Mouse (Mus musculus): ENCODE measurements at regions not wholly inside any gene's neighbourhood (a gene's known extent, or its start where the extent isn't known, plus 50 kb on each side); places are given as distances from the start of the nearest gene placed in this dataset.
A peak's percentile ranks its signal among the peaks of the same experiment; 100 is the strongest.

DNA sequence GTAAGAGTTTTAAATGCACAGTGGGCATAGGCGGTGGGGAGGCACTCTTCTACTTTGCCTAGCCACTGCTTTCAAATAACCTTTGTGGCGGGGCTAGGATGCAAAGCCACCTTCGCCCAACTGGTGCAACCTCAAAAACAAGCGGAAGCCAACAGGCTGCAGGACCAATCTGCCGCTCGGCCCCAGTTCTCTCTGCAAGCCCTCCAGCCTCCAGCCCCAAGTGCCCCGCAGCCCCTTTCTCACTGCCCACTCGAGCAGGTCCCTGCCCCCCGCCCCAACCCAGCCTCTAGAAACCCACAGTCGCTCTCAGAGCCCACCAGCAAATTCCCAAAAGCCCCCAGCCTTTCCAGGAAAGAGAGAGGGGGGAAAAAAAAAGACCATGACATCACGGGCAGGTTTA is 89.6 kb upstream of the Ssbp2 start:
- DNase-seq, result peak; percentile 26 to 62

DNA sequence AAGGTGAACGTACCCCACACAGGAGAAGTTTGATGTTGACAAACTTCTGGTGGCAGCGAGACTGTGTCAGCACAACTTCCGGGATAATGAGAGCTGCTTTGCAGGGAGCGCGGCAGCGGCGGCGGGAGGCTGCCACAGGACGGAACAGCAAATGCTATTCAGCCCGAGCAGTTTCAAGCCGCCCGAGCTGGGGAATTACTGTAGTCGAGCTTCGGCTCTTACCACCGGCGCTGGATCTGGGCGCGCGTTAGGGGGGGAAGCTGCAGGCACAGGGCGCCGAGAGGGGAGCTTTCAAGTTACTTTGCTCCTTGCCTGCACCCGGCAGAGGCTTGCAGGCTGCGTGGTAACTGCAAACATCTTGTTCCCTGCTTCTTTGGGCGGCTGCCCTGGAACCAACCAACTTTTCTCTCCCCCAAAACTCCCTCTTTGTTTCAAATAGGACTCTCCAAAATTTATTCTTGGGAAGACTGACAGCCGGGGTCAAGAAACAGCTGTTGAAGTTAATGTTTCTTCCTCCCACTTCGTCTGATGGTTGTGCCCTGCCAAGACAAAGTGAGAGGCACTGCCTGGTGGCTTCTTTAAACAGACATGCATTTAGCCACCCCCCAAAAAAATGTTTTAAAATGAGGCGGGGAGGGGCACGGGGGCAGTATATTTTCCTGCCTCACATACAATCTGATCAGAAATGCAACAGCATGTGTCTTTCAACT is 89.0 kb upstream of the Ssbp2 start:
- peak; percentile 94 for DNase-seq

DNA sequence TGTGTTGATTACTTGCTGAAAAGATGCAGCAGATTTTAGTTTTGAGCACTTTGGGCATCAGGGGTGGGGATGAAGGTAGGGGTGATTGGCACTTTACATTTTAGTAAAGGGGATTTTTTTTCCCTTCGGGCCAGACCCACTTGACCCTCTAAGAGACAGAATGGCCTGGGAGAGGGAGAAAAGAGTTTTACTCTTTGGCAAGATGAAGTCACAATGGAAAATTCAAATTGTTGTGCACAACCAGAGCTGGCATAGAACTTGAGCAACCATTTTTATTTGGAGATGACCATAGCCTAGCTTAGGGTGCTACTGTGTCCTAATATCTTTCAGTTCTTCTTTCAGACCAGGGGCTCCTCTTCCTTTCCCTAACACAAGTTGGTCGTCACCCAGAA is 88.5 kb upstream of the Ssbp2 start:
- no peak for DNase-seq

DNA sequence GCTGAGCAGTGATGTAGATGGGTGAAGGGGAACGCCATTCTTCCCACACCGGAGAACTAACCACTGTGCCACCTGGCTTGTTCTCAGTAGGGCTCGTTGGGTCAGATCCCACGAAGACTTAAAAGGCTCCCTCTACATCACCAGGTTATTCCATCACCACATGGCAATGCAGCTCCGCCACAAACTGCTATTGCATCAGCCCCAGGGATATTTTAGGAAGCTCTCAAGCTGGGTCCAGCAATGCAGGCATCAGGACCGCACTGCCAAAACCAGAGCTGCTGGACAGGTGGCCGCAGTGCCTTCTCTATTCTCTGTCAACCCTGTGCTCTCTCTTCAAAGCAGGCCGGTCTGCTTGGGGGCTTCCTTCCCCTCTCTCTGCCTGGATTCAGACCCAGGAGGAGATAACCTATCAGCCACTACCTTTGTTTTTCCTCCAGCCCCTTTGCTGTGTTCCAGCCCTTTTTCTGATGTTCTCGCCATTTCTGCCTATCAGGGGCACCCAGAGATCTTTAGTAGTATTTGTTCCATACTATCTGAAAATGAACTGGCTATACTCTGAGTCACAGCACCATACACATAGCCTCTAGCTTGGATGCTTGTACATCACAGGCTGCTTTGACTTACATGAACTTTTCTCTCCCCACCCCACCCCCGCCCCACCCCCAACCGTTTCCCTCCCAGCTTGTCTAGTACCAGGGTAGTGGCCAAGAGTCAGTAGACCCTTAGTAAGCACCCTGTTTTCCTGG is 87.8 kb upstream of the Ssbp2 start:
- DNase-seq, result peak; percentile 56 to 63

DNA sequence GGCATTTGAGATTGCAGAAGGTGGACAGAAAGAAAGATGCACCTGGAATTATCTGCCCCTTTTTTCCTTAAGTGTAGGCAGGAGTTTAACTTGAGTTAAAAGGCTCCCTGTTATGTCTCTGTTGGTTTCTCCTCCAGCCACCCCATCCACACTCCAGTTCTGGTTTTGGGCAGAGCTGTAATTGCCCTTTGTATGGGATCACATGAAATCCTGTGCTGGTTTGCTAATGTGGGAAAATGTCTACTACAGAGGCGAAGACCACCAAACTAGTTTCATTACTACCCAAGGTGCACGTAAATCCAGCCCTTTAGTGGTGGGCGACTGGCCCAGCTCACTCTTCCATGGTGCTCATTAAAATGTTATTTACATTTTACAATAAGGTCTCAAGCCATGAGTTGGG is 85.9 kb upstream of the Ssbp2 start:
- peak; percentile 57 to 78 for DNase-seq

DNA sequence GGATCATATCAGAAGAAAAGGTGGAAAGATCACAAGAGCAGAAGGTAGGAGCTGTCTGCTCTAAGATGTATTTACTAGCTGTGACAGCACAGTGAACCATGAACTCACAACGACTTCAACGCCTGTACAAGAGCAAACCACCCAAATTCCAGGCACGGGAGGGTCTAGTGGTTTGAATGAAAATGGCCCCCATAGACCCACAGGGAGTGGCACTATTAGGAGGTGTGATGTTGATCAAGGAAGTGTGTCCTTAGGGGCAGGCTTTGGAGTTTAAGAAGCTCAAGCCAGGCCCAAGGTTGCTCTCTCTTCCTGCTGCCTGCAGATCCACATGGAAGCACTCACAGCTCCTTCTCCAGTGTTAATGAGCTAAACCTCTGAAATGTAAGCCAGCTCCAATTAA is 83.5 kb upstream of the Ssbp2 start:
- no peak for DNase-seq

DNA sequence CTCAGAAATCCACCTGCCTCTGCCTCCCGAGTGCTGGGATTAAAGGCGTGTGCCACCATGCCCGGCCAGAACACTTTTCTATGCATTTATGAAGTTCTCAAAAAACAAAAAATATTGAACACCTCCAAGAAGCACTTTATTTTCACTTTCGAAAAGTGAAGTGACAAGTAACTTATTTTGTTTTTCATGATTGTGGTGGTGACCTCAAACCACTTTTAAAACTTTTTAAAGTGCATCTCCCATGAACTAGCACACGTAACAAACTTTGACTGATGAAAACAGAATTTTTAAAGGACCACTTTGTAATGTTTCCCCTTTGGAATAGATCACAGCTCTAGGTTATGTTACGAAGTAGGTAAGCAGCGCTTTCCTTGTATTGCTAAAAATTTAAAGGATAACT is 82.7 kb upstream of the Ssbp2 start:
- DNase-seq, result no peak

DNA sequence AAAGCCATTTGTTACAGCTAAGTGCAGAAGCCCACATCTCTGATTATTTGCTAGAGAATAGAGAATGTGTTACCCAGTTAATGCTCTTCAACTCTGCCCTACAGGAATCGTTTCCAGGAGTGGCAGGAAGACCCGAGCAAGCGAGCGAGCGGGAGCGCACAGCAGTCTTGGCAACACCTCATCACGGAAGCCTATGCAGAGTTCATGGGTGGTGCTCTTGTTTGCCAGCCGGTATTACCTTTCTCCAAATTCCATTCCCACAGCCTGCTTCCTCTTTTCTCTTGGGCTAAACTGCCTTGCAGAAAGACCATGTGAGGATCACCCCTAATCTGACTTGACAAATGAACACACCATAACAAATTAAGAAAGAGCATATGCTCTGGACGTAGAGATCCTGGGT is 82.1 kb upstream of the Ssbp2 start:
- DNase-seq, result no peak

DNA sequence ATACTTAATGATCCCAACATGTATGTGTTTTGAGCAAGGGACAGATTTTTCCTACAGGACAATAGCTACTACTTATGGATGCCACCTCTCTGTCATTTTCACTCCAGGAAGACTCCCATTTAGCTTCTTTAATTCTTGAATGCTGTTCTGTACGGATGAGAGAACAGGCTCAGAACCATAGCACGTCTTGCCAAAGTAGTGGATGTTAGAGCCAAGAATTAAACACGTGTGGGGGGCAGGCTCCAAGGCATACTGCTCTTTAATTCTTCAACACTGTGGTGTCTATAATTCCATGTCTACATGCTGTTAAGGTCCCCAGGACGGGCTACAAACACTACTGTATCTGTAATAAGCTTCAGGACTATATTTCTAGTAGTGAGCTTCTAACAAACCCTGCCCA is 74.7 kb upstream of the Ssbp2 start:
- no peak for DNase-seq

DNA sequence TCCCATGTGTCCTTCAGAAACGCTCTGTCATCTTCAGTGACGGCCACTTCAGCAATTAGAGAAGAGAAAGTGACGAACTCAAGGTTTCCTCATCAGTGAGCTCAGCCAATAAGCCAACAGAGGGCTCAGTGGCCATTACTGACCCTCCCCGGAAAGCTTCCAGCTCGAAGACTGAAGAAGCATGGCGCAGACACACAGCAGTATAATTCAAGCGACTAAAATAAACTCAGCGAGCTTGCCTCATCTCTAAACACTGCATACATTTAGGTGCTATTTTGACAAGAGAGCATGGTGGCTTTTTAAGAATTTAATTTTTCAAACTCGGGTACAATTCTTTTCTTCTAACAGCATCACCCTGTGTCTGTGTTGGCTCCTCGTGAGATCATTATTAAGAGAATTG is 72.2 kb upstream of the Ssbp2 start:
- no peak for DNase-seq

DNA sequence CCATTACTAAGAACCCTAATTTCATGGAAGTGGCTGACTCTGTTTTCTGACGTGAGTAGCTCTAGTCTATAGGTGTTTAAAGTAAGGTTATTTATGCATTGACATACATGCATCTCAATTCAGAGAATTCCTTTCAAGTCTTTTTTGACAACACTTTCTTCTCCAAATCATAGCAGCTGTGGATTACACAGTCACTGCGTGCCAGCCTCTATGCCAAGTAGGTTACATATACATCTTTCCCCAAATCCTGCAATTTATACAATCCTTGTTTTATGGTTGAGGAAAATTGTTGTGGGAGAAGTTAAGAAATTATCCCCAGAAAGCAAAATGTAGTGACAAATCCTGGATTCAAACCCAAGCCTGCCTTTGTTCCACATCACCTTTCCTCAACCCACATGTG is 56.5 kb upstream of the Ssbp2 start:
- DNase-seq, result no peak

DNA sequence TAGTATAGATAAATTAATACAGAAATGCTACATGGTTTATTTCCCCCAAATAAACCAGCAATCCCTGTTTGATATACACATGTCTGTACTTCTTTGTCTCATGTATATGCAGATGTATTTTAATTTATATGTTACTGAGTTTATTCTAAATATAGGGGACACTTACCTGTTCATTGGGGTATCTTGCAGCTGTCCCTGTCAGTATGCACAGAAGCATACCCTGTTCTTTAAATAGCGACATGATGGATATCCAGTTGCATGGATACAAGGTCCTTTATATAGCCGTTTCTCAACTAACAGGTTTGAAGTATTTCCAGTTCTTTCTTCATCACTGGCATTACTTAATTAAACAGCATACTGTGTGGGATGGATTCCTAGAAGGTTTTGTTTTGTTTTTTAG is 55.1 kb upstream of the Ssbp2 start:
- no peak for DNase-seq

DNA sequence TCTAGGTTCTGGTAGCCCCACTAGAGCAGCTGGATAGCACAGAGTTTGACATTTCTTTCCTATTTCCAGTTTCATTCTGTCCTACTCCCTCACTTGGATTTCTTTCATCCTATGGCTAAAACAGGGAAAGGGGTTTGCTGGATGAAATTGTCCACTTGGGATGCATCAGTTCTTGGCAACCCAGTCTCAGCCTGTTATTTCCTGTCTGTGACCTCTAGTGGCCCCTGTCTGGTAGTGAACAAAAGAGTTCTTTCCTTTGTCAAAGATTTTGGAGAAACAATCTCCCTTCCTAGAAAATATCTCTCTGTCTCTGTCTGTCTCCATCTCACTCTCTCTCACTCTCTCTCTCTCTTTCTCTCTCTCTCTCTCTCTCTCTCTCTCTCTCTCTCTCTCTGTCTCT is 50.0 kb upstream of the Ssbp2 start:
- no peak for DNase-seq
